Mouse (Mus musculus) adrenal gland, postnatal 25 days (tissue): ENCODE results near the gene Tmc3. TPM values are rescaled to one million over a fixed set of nuclear protein-coding genes. Genes with fewer than 3 reads are reported as not detected.

Source experiments
- DNase-seq: peaks from one replicate; pipeline ENCODE4 v3.0.0; 2021; ENCODE audit warnings: mixed read lengths
- total RNA-seq: library from RNA; stranded (reverse); gene quantifications from 2 replicates; pipeline ENCODE4 v1.2.3, GENCODE M21; 2021

Gene Tmc3
- total RNA-seq, 1 experiment from 2014 or later: 0.27 TPM

- DNase-seq: no peak
These were observed 53.3 kb downstream of the Tmc3 start for GRCm38 (mm10) chr7:83637781-83638583.

- DNase-seq: no peak
These were observed 54.4 kb downstream of the Tmc3 start for GRCm38 (mm10) chr7:83639084-83639483.

GRCm38 (mm10) chr7:83640581-83640980 is 55.9 kb downstream of the Tmc3 start:
- DNase-seq: no peak

DNA sequence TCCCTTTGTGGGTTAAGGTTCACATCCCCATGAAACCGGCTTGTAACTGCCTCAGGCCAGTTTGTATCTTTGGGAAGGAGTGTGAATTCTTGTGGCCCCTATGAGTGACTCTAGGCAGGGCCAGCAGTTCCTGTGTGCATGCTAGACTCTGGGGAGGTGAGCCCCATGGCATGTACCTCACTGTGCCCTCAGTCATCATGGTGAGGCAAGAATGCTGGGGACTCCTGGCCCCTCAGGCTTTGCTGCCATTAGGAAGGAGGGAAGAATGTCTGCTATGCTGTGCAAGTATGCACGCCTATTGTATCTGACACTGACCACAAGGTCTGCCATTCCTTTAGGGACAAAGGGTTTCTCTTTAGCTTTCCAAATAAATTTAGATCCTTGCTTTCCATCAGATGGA is 56.4 kb downstream of the Tmc3 start:
- DNase-seq: no peak

DNA sequence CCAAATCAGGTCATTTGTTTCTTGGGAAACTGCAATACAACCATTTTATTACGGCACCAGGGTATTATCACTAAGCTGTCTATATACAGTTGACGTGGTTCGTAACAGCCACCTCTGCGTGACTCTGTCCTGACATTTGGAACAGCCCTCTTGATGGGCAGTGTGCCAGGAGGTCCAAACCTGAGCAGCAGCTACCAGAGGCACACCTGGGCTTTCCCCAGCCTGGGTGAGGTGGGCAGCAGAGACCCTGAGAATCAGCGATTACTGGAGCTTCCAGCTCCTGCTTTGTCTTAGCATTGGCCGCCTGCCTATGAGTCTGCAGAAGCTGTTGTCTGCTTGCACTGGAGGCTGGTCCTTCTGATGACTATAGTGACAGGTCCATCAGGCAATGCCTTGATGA is 58.9 kb downstream of the Tmc3 start:
- no peak for DNase-seq

DNA sequence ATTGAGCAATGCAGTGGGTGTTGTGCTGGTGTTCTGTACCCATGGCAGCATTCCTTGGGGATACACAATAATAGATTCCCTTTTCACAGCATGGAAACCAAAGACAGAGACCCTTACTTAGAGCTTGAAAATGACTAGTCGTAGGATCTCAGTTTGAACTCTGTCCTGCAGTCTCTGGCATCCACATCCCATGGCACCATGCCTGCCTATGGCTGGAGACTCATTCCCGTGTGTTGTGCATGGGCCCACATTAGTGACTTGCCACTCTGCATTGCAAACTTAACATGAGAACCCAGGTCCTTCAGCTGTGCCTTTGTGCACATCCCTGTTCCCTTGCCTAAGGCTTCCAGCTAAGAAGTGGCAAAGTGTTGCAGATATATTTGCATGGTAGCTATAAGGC is 60.0 kb downstream of the Tmc3 start:
- DNase-seq: no peak

DNA sequence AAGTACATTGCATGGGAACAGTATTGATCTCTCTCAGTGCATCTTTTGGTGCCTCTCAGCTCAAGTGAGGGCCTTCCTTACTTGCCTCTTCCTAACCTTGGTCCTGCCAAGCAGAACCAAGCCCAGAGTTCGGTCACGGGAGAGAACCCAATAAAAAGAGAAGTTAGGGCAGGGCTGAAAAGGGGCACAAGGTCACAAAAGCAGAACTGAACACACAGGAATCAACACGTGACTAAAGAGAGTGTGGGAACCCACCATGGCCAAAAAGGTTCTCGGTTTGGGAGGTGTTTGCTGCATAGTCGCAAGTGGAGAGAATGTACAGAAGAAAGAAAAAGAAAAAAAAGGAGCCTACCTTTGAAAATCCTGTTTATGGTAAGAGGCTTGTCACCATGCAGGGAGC is 60.7 kb downstream of the Tmc3 start:
- DNase-seq: no peak

DNA sequence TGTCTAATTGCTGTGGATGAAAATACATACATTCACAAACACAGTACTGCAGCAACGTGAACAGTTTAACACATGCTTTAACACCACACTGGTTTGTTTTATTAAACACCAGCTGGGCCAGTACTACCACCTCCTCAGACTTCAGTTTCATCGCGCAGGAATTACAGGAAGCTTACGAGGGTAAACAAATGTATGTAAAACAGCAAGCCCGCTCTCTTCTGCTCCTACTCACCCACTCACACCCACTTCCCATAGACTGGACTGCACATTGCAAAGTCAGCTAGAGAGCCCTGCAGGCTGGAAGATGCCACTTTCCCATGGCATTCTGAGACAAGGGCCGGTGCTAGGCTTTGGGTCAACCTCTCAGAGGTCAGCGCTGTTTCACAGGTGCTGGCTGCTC is 64.1 kb downstream of the Tmc3 start:
- no peak for DNase-seq

GRCm38 (mm10) chr7:83650638-83651037 is 65.9 kb downstream of the Tmc3 start:
- DNase-seq: no peak

GRCm38 (mm10) chr7:83652498-83652897 is 67.8 kb downstream of the Tmc3 start:
- DNase-seq: no peak

DNA sequence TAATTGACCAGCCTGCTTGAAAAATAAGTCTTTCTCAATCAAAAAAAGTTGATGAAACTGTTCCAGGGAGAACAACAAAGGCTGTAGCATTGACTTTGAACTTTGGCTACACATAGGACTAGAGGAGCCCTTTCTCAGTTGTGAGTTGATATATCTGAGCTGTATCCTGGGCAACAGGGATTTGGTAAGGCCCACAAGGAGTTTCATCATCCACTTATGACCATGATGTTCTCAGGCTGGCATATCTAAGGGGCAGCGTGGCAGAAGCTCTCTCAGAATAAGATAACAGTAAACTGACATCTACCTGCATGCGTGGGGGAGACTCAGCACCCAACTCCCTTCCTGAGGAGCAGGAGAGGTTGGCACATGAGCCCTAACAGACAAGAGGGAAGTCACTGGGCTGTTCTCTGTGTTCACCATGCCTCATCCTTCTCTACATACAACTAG is 68.9 kb downstream of the Tmc3 start:
- no peak for DNase-seq

DNA sequence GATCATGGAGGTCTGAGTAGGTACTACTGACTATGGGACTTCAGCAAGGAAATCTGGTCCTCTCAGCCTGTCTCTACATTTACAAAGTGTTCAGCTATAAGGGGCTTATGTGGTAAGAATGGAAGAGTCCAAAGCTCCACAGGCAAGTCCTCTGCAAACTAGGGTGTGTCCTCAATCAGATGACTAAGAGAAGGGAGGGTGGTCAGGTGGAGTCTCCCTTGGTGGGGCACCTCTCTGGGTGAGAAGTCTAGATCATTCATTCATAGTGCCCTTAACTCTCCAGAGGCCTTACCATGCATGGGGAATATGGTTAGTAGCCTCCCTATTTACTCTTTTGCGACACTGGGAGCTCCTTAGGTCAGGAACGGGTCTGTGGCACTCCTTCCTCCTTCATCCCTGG is 69.5 kb downstream of the Tmc3 start:
- DNase-seq: no peak

DNA sequence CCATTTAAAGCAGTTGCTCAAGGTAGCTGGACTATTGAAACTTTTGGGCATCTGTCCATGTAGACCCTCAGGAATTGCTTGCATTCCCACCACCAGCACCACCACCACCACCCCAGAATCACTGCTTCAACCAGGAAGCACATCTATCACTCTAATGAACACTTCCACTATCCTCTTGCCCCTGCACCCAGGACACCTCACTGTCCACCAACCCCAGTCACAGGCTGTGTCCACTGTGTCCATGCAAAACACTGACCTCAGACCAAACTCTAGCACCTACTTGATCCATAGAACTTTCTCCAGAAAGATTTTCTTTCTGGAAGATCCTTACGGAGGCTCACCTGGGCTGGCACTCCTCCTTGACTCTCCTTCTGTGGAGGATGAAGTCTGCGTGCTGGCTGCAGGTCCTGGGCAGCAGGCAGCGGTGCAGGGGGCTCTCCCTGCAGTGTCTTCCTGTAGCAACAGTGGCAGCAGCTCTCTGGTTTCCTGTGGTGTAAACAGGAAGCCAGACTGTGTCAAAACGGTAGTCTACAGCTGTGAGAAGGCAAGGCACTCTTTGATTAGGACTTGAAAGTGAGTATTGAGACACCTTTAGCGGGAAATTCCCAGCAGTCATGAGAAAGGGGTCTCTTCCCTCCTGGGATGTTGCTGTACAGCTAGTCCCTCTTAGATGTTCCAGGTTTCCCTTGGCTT is 70.4 kb downstream of the Tmc3 start:
- no peak for DNase-seq

DNA sequence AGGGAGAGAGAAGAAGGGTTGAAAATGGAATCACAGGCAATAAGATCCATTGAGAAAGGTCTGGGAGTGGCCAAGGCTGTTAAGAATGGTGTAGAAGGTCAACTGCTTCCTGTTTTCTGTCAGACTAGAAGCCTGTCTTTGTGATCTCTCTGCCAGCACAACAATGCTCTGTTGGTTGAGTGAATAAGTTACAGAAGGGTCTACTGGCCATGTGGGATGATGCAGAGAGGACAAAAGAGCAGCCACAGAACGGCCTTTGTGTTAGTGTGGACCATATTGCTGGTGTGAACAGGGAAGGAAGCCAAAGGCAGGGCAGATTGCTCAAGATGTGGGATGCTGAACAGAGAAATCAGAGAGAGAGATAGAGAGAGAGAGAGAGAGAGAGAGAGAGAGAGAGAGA is 74.0 kb downstream of the Tmc3 start:
- no peak for DNase-seq

DNA sequence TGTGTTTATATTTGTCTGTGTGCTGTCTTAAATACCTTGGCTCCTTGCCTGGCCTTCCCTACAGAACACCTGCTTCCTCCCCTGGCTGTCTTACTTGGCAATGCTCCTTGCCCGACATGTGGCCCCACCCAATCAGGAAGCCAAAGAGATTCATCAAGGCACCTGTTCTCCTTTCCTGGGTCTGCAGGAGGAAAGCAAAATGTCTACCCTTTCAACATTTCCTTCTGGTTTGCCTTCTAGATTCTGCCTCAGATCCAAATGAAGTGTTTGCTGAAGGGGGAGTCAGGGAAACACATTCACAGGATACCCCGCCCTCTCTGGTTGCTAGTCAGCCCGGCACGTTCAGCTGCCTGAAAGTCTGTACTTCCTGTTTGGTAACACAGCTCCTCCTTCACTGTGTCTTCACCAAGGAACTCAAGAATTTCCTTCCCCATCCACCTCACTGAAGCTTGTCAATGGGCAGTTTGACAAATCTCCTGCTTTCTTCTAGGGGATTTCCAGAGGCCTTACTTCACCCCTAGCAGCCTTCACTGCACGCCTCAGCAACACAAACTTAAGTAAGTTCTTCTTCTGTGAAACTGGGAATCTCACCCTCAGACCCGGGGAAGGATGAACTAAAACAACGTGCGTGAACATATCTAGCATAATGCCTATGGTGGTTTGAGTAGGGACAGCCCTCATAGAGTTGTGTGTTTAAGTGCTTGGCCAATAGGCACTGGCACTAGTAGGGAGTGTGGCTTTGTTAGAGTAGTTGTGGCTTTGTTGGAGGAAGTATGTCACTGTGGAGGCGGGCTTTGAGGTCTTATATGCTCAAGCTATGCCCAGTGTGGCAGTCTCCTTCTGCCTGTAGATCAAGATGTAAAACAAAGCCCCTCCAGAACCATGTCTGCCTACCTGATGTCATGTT is 74.7 kb downstream of the Tmc3 start:
- no peak for DNase-seq

- DNase-seq: no peak
These were observed 75.6 kb downstream of the Tmc3 start for GRCm38 (mm10) chr7:83660273-83660691.

DNA sequence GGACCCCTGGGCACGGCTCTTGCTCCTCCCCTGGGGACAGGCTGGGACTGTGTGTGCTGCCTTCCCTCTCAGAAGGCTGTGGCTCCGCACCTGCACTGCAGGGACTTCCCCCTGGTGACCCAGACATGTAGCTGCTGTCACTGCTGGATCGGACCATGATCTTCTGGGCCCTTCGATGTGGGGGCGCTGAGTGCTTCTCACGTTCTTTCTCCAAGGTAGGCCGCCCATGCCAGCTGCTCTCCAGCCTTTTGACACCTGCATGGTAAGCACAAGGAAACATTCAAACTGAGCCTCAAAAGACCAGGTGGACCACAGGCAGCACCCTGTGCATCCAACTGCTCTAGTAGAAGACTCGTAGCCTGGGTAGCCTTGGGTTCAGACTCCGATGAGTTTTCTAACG is 76.3 kb downstream of the Tmc3 start:
- no peak for DNase-seq

- no peak for DNase-seq
These were observed 77.0 kb downstream of the Tmc3 start for GRCm38 (mm10) chr7:83661763-83662162.

DNA sequence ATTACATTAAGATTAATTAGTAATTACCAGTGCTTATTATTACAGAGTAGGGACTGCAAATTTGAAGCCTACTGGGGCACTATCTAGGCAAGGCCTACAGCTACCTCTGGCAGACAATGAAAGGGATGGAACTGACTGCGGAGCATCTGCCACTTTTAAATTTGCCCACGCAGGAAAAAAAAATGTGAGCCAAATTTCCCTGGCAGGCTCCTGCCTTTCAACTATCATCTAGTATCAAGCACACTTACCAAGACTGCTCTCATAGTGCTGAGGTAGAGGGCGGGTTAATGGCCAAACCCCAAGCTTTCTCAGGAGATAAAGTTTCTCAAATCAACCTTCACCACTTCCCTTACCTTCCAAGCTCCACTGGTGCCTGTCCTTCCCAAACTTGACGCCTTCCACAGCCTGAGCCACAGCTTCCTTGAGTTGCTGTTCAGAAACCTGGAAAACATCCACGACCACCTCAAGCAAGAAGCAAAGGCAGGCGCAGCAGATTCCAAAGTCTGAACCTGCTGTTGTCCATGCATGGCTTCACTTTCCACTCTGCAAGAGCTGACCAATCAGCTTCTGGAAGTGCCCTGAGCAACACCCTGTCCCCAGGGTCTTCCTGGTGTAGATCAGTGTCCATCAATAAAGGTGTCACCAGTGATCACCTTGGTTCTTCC is 78.1 kb downstream of the Tmc3 start:
- no peak for DNase-seq

GRCm38 (mm10) chr7:83666087-83666595 is 81.4 kb downstream of the Tmc3 start:
- no peak for DNase-seq

- no peak for DNase-seq
These were observed 83.4 kb downstream of the Tmc3 start for GRCm38 (mm10) chr7:83667936-83668645.
